Mouse (Mus musculus) lung, embryonic 16.5 days (tissue): Measurements from ENCODE around the gene Sec24d. TPM values are rescaled to one million over a fixed set of nuclear protein-coding genes. Genes with fewer than 3 reads are reported as not detected.
A peak's percentile ranks its signal among the peaks of the same experiment; 100 is the strongest.

Source experiments
- ATAC-seq: fragments of 200-750 bp; cut with Nextera tagmentation; 2 replicates; pipeline ENCODE4 v1.8.0; 2017; ENCODE audit warnings: low read depth, mild to moderate bottlenecking, moderate library complexity
- H3K27ac ChIP-seq: fragments of 300-500 bp; sonication (generic); 2 replicates; pipeline ENCODE4 v1.5.1; 2014; ENCODE audit warnings: mild to moderate bottlenecking, control low read depth, low read length
- H3K27me3 ChIP-seq: fragments of 300-500 bp; sonication (generic); 2 replicates; pipeline ENCODE4 v1.6.1; 2014; ENCODE audit warnings: low read depth, low read length, mixed read lengths; ENCODE audit not compliant: control insufficient read depth, insufficient read depth
- H3K36me3 ChIP-seq: fragments of 300-500 bp; sonication (generic); 2 replicates; pipeline ENCODE4 v1.6.1; 2014; ENCODE audit warnings: low read length; ENCODE audit not compliant: control insufficient read depth, insufficient read depth
- H3K4me1 ChIP-seq: fragments of 300-500 bp; sonication (generic); replicated peaks from 2 replicates; pipeline ENCODE4 v1.6.1; 2014; ENCODE audit warnings: low read length, mixed read lengths; ENCODE audit not compliant: control insufficient read depth, insufficient read depth
- H3K4me2 ChIP-seq: fragments of 300-500 bp; sonication (generic); 2 replicates; pipeline ENCODE4 v1.6.1; 2014; ENCODE audit warnings: low read depth, low read length, control low read depth
- H3K4me3 ChIP-seq: fragments of 300-500 bp; sonication (generic); 2 replicates; pipeline ENCODE4 v1.5.1; 2014; ENCODE audit warnings: mild to moderate bottlenecking, low read length, control low read depth
- H3K9ac ChIP-seq: fragments of 300-500 bp; sonication (generic); 2 replicates; pipeline ENCODE4 v1.6.1; 2014; ENCODE audit warnings: low read length, control low read depth
- H3K9me3 ChIP-seq: fragments of 300-500 bp; sonication (generic); 2 replicates; pipeline ENCODE4 v1.6.1; 2016; ENCODE audit warnings: low read length; ENCODE audit not compliant: control insufficient read depth
- WGBS: fragments of 180-500 bp; shearing (Covaris S2); extraction: QIAGEN DNeasy Blood & Tissue Kit; methylation state at CpG from one replicate; pipeline ENCODE4 v1.1.7; 2014; 5-methylcytosine and 5-hydroxymethylcytosine counted together
- polyA plus RNA-seq: library from polyadenylated mRNA; unstranded; fragments of >200 nt; fragmentation: Nextera tagmentation; extraction: Ambion mirVana; gene quantifications from 2 replicates; pipeline ENCODE4 v1.2.1, GENCODE M21; 2015

Sec24d gene
- polyA plus RNA-seq, 1 experiment from 2014 or later, result 73.7 TPM

DNA sequence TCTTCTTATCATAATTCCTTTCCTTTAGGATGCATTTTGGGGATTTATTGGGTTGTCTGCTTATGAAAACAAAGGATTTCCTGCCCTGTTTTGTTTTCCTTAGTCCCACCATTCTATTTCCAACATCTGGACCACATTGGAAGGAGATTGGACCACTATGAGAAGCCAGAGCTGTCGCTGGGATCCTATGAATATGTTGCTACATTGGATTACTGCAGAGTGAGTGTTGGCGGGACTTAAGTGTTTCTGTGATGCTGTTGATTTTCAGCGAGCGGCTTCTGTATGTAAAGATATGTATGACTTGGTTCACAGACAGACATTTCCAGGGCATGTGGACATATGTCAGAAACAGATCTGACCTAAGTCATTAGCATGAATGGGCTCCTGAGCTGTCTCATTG, 63.0 kb downstream of the Sec24d start:
- H3K27ac ChIP-seq, result no peak overlapping the region

DNA sequence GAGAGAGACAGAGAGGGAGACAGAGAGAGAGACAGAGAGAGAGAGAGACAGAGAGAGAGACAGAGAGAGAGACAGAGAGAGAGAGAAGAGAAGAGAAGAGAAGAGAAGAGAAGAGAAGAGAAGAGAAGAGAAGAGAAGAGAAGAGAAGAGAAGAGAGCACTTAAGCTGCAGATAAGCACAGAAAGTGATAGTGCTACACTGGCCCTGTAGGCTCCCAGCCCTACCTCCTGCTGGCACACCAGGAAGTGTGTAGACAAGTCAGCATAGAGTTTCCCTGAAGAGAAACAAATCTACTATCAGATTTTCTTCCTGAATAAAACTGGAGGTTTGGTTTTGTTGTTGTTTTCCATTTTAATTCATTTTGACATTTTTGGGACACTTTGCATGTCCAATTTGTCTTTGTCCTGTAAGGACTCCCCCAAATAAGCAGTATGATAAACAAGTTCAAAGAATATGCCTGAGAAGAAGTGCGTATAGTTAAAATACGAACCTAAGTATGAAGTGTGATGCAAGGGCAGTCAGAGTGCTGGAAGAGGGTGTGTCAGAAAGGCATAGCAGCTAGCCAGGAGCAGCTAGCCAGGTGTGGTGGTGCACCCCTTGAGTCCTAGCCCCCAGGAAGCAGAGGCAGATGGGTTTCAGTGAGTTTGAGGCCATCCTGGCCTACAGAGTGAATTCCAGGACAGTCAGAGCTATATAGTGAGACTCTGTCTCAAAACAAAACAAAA, 65.2 kb downstream of the Sec24d start:
- Histone ChIP-seq H3K9me3 (no peaks in the 10 kb centered on the region), H3K4me3 (no peak overlapping the region), H3K9ac (no peak overlapping the region), H3K27ac (peak overlapping the region; percentile 59), H3K4me2 (no peak overlapping the region), H3K27me3 (no peaks in the 10 kb centered on the region; the same call in 1 of the 2 replicates), H3K4me1 (peaks cover 20% of the 10 kb centered on the region), H3K36me3 (peaks cover 10% of the 10 kb centered on the region)
- ATAC-seq, result no peak
- whole genome bisulfite sequencing, result 48% methylated on average over 2 of the region's 2 CpGs

More for the DNA sequence above, 63.0 kb downstream of the Sec24d start:
- H3K27me3 ChIP-seq, result no peaks in the 10 kb centered on the region; the same call in 1 of the 2 replicates
- H3K9me3 ChIP-seq, result no peaks in the 10 kb centered on the region
- H3K4me1 ChIP-seq, result peaks cover 17% of the 10 kb centered on the region
- H3K36me3 ChIP-seq, result peaks cover 12% of the 10 kb centered on the region; the same call in 1 of the 2 replicates
- H3K9ac ChIP-seq, result no peak overlapping the region
- H3K4me3 ChIP-seq, result no peak overlapping the region
- no peak for ATAC-seq
- no peak overlapping the region for H3K4me2 ChIP-seq
- 66% methylated on average over 4 of the region's 4 CpGs for WGBS

DNA sequence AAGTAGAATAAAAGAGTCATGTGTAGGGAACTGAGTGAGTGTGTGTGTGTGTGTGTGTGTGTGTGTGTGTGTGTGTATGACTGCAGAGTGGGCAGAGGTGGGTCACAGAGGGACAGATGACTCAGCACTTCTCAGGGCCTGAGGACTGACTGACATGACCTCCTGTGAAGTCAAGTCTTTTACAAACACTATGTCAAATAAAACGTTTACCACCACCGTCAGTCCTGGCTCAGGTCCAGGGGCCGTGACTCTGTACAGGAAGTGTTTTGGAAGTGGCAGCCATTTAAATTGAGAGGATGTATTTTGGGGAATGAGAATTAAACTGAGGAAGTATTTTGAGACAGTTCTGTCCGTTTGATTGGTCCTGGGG, 65.8 kb downstream of the Sec24d start:
- Histone ChIP-seq H3K27me3 (no peaks in the 10 kb centered on the region; the same call in 1 of the 2 replicates), H3K9me3 (no peaks in the 10 kb centered on the region), H3K27ac (peak overlapping the region; percentile 59), H3K4me1 (peaks cover 20% of the 10 kb centered on the region), H3K4me2 (no peak overlapping the region), H3K4me3 (no peak overlapping the region), H3K36me3 (peaks cover 9% of the 10 kb centered on the region), H3K9ac (no peak overlapping the region)
- ATAC-seq, result peak; percentile 40
- 8% methylated on average over 4 of the region's 4 CpGs for WGBS

- H3K4me3 ChIP-seq, result no peak overlapping the region
- peaks cover 20% of the 10 kb centered on the region for H3K4me1 ChIP-seq
- WGBS, result 37% methylated on average over 7 of the region's 7 CpGs
- H3K27me3 ChIP-seq, result no peaks in the 10 kb centered on the region; the same call in 1 of the 2 replicates
- peak; percentile 80 for ATAC-seq
- peaks cover 4% of the 10 kb centered on the region for H3K36me3 ChIP-seq
- H3K27ac ChIP-seq, result peak overlapping the region; percentile 70
- no peak overlapping the region for H3K9ac ChIP-seq
- peak overlapping the region; percentile 22 for H3K4me2 ChIP-seq
- H3K9me3 ChIP-seq, result no peaks in the 10 kb centered on the region
Measured at GRCm38 (mm10) chr3:123334947-123335346, 67.7 kb downstream of the Sec24d start.

DNA sequence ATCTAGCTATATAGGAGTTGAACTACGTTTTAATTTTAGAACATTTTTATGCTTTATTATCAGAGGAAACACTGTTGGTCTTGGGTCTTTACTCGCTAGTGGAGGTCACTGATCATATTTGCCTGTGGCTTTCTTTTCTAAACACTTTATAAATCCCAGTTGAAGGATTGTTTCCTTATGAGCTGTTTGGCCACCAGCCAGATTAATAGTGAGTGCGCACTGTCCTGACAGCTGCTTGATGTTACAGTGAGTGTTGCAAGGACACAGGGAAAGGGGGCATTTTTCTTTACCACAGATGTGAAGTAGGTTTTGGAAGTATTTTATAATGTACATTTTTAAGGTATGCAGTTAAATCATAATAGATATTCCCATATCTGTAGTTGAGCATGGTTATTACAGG, 68.2 kb downstream of the Sec24d start:
- ATAC-seq, result peak; percentile 84
- H3K27ac ChIP-seq, result no peak overlapping the region

GRCm38 (mm10) chr3:123336455-123336854, 69.2 kb downstream of the Sec24d start:
- Histone ChIP-seq H3K4me1 (peaks cover 20% of the 10 kb centered on the region), H3K36me3 (peaks cover 6% of the 10 kb centered on the region; the same call in 1 of the 2 replicates), H3K9me3 (no peaks in the 10 kb centered on the region), H3K27ac (no peak overlapping the region), H3K4me3 (no peak overlapping the region), H3K27me3 (no peaks in the 10 kb centered on the region; the same call in 1 of the 2 replicates), H3K9ac (no peak overlapping the region), H3K4me2 (no peak overlapping the region)
- ATAC-seq, result no peak
- WGBS, result 49% methylated on average over 7 of the region's 7 CpGs

More for the DNA sequence above, 68.2 kb downstream of the Sec24d start:
- 23% methylated on average over 3 of the region's 3 CpGs for WGBS
- Histone ChIP-seq H3K9ac (no peak overlapping the region), H3K9me3 (no peaks in the 10 kb centered on the region), H3K4me1 (peaks cover 20% of the 10 kb centered on the region), H3K4me3 (no peak overlapping the region), H3K27me3 (no peaks in the 10 kb centered on the region; the same call in 1 of the 2 replicates), H3K4me2 (no peak overlapping the region), H3K36me3 (peaks cover 7% of the 10 kb centered on the region)

GRCm38 (mm10) chr3:123336951-123337350, 69.7 kb downstream of the Sec24d start:
- Histone ChIP-seq H3K27me3 (no peaks in the 10 kb centered on the region; the same call in 1 of the 2 replicates), H3K4me1 (peaks cover 20% of the 10 kb centered on the region), H3K27ac (no peak overlapping the region), H3K9me3 (no peaks in the 10 kb centered on the region), H3K9ac (no peak overlapping the region), H3K4me2 (no peak overlapping the region), H3K36me3 (peaks cover 6% of the 10 kb centered on the region; the same call in 1 of the 2 replicates), H3K4me3 (no peak overlapping the region)
- no peak for ATAC-seq
- WGBS, result 71% methylated on average over 5 of the region's 5 CpGs

DNA sequence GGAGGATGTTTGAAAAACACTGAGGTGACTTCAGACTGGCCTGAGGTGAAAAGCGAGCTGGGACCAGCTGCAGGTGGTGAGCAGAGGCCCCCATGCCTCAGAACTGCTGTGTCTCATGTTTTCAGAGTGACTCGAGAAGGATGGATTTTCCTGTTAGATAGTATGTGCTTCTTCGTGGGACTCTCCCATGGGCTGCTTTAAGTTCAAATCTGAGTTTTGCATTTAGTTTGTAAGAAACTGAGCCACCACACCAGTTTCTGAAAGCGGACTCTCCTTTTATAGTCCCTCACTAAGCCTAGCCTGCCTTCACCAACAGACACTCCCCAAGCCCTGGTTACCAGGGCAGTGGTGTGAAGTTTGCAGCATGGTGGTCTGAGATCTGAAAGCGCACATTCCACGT, 70.6 kb downstream of the Sec24d start:
- H3K36me3 ChIP-seq, result peaks cover 6% of the 10 kb centered on the region; the same call in 1 of the 2 replicates

GRCm38 (mm10) chr3:123338666-123339195, 71.5 kb downstream of the Sec24d start:
- no peaks in the 10 kb centered on the region; the same call in 1 of the 2 replicates for H3K27me3 ChIP-seq
- H3K27ac ChIP-seq, result no peak overlapping the region
- H3K9ac ChIP-seq, result no peak overlapping the region
- 55% methylated on average over 12 of the region's 12 CpGs for WGBS
- H3K4me2 ChIP-seq, result no peak overlapping the region
- peaks cover 13% of the 10 kb centered on the region for H3K4me1 ChIP-seq
- no peak overlapping the region for H3K4me3 ChIP-seq
- peaks cover 6% of the 10 kb centered on the region; the same call in 1 of the 2 replicates for H3K36me3 ChIP-seq
- no peaks in the 10 kb centered on the region for H3K9me3 ChIP-seq
- no peak for ATAC-seq

More for the DNA sequence above, 70.6 kb downstream of the Sec24d start:
- no peak overlapping the region for H3K4me3 ChIP-seq
- H3K27ac ChIP-seq, result no peak overlapping the region
- H3K27me3 ChIP-seq, result no peaks in the 10 kb centered on the region; the same call in 1 of the 2 replicates
- H3K9me3 ChIP-seq, result no peaks in the 10 kb centered on the region
- no peak overlapping the region for H3K4me2 ChIP-seq
- ATAC-seq, result no peak
- H3K4me1 ChIP-seq, result peaks cover 17% of the 10 kb centered on the region
- 86% methylated on average over 6 of the region's 6 CpGs for WGBS
- H3K9ac ChIP-seq, result no peak overlapping the region
